Mouse (Mus musculus): ENCODE measurements around the gene Arfgef3.

DNA sequence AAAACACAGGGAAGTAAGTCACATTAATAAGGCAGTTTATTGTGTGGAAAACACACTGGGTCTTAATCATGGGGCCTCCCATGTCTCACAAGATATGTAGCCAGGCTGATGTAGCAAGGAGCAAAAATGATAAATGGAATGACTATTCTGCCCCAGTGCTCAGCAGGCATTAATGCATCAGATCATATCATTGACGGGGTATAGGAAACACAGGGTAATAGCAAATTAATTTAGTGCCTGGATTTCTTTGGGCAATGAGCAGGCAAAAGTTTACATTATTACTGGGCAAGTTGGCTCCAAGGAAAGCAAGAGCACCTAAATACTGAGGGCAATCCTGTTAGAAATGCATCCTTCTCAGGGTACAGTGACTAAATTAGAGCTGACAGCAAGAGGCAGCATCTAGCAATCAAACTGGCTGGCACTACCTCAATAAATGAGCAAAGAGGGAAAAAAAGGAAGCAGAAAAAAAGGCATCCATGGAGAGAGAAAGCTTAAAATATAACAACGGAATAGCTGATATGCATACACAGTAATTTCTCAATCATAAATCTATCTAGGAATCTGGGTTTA, 62.3 kb downstream of the Arfgef3 start:
- no peak for TF ChIP-seq CTCF (IDR thresholded peaks at IDR 0.05; ENCODE audit: insufficient read depth, low read length)
- TF ChIP-seq POLR2A (IDR thresholded peaks at IDR 0.05; ENCODE audit: borderline replicate concordance, extremely low read depth, low read depth, low read length), result no peak

Data from lung, adult 2 months (tissue).